Mouse (Mus musculus): ENCODE measurements around the gene Kmt2b.

Kmt2b gene

GRCm38 (mm10) chr7:30534633-30535577 lies 53.6 kb downstream of the Kmt2b start, which contains the start of gene Arhgap33:
TSS of gene Arhgap33 (minus strand) at chr7:30535060.
- DNase-seq (ENCODE audit: low read depth, low spot score), result peak; percentile 92

DNA sequence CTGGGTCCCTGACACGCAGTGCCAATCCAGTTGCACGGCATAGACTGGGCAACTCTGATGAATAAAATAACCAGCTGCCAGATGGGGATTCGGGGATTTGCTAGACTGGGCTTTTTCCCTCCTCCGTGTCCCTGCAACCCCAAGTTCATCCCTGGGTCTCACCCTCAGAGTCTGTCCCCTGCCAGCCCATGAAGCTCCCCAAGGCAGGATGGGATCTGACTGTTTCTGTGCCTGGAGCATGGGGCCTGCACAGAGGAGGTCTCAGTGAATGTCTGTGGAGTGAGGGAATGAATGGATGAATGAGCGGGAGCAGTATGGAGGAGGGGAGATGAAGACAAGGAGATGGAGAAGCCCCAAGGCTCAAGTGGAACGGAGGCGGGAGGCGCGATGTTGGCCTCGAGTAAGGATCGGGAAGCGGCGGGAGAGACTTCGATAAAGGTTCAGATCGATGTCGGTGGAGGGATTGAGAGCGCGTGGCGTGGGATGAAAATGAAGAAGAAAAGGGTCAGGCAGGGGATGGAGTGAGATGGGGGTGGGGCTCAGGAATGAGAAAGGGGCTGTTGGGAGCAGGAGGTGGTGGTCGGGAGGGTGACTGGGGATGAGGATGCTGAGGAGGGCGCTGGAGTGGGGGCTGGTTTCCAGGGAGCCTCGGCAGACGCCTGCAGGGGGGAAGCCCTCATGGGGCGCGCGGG lies 54.4 kb downstream of the Kmt2b start:
- no peak for DNase-seq (ENCODE audit: low read depth, low spot score)

- DNase-seq (ENCODE audit: low read depth, low spot score), result peak; percentile 49
These were observed 55.6 kb downstream of the Kmt2b start for GRCm38 (mm10) chr7:30532931-30533330.

- DNase-seq (ENCODE audit: low read depth, low spot score), result no peak
These were observed 57.2 kb downstream of the Kmt2b start for GRCm38 (mm10) chr7:30531291-30531815.

DNA sequence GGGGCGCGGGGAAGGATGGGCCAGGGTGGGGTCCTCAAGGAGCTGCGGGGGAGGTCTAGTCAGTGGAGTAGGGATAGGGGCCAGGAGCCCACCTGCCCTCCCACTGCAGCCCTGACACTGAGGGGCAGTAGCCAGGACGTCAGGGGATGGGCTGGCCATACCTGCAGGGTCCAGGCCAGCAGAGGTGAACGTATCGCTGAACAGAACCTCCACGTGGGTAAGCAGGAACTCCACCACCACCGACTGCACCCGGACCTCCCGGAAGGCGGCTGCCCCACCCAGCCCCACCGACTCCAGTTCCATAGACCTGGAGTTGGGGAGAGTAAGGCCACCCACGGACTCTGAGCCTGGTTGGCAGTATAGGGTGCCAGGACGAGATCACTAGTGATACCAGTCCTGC lies 61.5 kb downstream of the Kmt2b start:
- no peak for DNase-seq (ENCODE audit: low read depth, low spot score)

DNA sequence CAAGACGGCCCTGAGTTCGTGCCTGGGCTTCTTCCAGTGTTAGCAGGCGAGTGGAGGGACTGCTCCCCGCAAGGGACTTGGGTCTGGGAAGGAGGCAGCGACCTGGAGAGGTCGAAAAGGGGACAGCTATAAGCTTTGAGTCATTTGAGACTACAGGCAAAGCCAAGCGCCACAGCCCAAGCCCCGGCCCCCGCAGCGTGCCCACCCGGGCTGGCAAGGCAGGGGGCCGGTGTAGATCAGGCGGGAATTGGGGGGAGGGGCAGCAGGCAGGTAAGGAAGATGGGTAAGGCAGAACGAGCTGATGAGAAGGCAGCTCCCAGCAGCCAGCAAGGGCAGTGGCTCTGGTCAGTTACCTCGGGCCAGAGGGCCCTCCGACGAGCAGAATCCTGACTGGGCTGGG lies 62.1 kb downstream of the Kmt2b start:
- no peak for DNase-seq (ENCODE audit: low read depth, low spot score)

DNA sequence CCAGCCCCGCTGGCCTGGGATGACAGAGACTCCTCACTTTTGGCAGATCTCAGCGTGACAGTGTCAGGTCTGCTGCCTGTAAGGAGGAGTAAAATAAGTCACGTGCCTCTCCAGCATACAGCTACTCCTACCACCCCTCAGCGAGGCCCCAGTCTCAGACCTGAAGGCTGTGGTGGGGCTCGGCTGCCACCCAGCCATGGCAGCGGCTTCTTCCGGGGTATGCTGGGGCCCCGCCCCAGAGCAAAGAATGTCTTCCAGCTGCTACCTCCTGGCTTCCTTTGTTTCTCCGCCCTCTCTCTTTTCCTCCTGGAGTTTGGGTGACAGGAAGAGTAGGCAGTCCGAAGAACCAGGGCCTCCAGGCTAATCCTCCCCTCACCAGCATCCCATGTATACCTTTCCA lies 62.6 kb downstream of the Kmt2b start:
- DNase-seq (ENCODE audit: low read depth, low spot score), result no peak

GRCm38 (mm10) chr7:30524487-30524886 lies 64.0 kb downstream of the Kmt2b start:
- peak; percentile 90 for DNase-seq (ENCODE audit: low read depth, low spot score)

DNA sequence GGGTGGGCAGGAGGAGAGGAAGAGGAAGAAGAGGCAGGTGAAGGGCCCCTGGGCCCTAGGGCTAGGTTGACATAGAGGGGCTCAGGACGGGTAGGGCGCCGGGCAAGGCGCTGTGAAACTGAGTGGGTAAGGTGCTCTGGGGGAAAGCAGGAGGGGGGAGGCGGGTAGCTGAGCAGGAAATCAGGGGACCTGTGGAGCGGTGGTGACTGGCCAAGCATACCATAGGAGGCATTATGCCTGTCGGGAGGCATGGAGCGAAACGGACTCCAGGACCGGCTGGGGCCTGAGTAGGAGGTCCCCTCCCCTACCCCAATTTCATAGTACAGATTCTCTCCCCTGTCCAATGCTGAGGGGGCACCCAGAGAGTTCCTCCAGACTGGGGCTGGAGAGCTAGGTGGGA lies 65.7 kb downstream of the Kmt2b start:
- DNase-seq (ENCODE audit: low read depth, low spot score), result no peak

- DNase-seq (ENCODE audit: low read depth, low spot score), result no peak
These were observed 67.7 kb downstream of the Kmt2b start for GRCm38 (mm10) chr7:30520856-30521255.

- DNase-seq (ENCODE audit: low read depth, low spot score), result no peak
These were observed 68.1 kb downstream of the Kmt2b start for GRCm38 (mm10) chr7:30520396-30520795.
